Mouse (Mus musculus): ENCODE measurements around the gene Sgta.

GRCm38 (mm10) chr10:80994621-80995020 lies 65.4 kb downstream of the Sgta start:
- TF ChIP-seq CTCF (IDR thresholded peaks at IDR 0.05; ENCODE audit: borderline replicate concordance, control insufficient read depth, extremely low read depth, insufficient read depth, low read length, poor library complexity): no peak
- TF ChIP-seq POLR2A (IDR thresholded peaks at IDR 0.05; ENCODE audit: control insufficient read depth, extremely low read depth, insufficient read depth, low read length, poor library complexity): no peak
